In the genomic region with DNA sequence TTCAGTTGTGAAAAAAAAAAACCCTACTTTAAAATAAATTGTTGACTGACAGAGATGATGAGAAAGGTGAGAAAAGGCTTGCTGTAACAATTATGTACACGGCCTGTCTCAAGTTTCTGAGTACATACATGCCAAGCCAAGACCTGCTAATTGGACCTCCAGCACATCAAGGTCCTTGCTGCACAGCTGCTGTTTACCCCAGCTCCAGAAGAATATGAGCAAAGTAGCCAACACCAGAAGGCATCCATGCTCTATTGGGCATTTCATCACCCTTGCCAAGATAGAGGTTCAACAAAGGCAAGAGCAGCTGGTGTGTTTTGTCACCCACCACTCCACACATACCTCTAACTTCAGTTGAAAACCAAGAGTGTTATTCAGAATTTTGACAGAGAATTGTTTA, we compare ENCODE assay signal across 11 mouse cellular contexts.
A peak's percentile ranks its signal among the peaks of the same experiment; 100 is the strongest.
DNase-seq lines count a peak whose midpoint lies in the region; ATAC-seq and TF ChIP-seq lines count a peak whose summit lies in the region.
"Had no signal": no experiment of that assay in that cellular context is flagged by ENCODE, and none has a peak within 500 bp of the region (broad histone marks: within the 10 kb centered on the region; RNA-seq: fewer than 3 reads in every experiment).

No protein-coding gene starts in this region.

- ATAC-seq in heart, embryonic 13.5 days (ENCODE audit: extremely low read depth, insufficient number of reproducible peaks, low FRiP score, low TSS enrichment), result no peak
- peak; percentile 64; the same call in 1 of the 2 replicates for ATAC-seq in lung, embryonic 14.5 days (ENCODE audit: insufficient read depth)
- ATAC-seq in embryonic facial prominence, embryonic 12.5 days (ENCODE audit: insufficient number of reproducible peaks, insufficient read depth, low FRiP score, low TSS enrichment), result peak; percentile 57; the same call in 1 of the 2 replicates

- H3K27ac ChIP-seq in heart, embryonic 13.5 days (replicated peaks), result peak overlapping the region; percentile 51
- H3K27ac ChIP-seq in lung, embryonic 14.5 days (ENCODE audit: low read depth), result peak overlapping the region; percentile 72
- peak overlapping the region; percentile 61 for H3K27ac ChIP-seq in embryonic facial prominence, embryonic 12.5 days
- peak overlapping the region; percentile 10 for H3K27ac ChIP-seq in limb, embryonic 10.5 days
- H3K27ac ChIP-seq: liver, embryonic 15.5 days; midbrain, embryonic 15.5 days had no signal

- TF ChIP-seq CTCF in lung, embryonic 14.5 days (IDR thresholded peaks at IDR 0.05; ENCODE audit: low read depth), result no peak
- TF ChIP-seq CTCF in lung, adult 2 months (IDR thresholded peaks at IDR 0.05; ENCODE audit: insufficient read depth, low read length), result no peak

- H3K9ac ChIP-seq in heart, embryonic 13.5 days, result no peak overlapping the region
- H3K9ac ChIP-seq in lung, embryonic 14.5 days, result no peak overlapping the region
- H3K9ac ChIP-seq in embryonic facial prominence, embryonic 12.5 days, result no peak overlapping the region
- H3K9ac ChIP-seq: liver, embryonic 15.5 days; midbrain, embryonic 15.5 days had no signal

- no peaks in the 10 kb centered on the region for H3K27me3 ChIP-seq in heart, embryonic 13.5 days (replicated peaks)
- no peaks in the 10 kb centered on the region for H3K27me3 ChIP-seq in lung, embryonic 14.5 days (ENCODE audit: insufficient read depth, low read length)
- no peaks in the 10 kb centered on the region for H3K27me3 ChIP-seq in embryonic facial prominence, embryonic 12.5 days
- no peaks in the 10 kb centered on the region for H3K27me3 ChIP-seq in limb, embryonic 10.5 days (ENCODE audit: low read depth, poor library complexity, severe bottlenecking)
- H3K27me3 ChIP-seq: liver, embryonic 15.5 days; midbrain, embryonic 15.5 days had no signal

- no peak overlapping the region for H3K4me3 ChIP-seq in heart, embryonic 13.5 days
- H3K4me3 ChIP-seq in lung, embryonic 14.5 days (ENCODE audit: low read depth, low read length), result no peak overlapping the region
- no peak overlapping the region for H3K4me3 ChIP-seq in lung, adult 2 months (replicated peaks; ENCODE audit: extremely low read depth, low read depth, low read length)
- no peak overlapping the region for H3K4me3 ChIP-seq in embryonic facial prominence, embryonic 12.5 days
- no peak overlapping the region for H3K4me3 ChIP-seq in limb, embryonic 10.5 days
- H3K4me3 ChIP-seq: liver, embryonic 15.5 days; midbrain, embryonic 15.5 days had no signal

- TF ChIP-seq POLR2A in lung, adult 2 months (IDR thresholded peaks at IDR 0.05; ENCODE audit: borderline replicate concordance, extremely low read depth, low read depth, low read length), result no peak

- no peak for DNase-seq in heart, postnatal 4 days
- peak; percentile 8 for DNase-seq in lung, embryonic 14.5 days
- no peak for DNase-seq in lung, adult 2 months
- DNase-seq in limb, embryonic 10.5 days (ENCODE audit: low spot score), result no peak
- no peak for DNase-seq in right cerebral cortex, adult 2 months (ENCODE audit: low spot score in 2 of 2)
- no peak for DNase-seq in left cerebral cortex, postnatal 14 days (ENCODE audit: low spot score in 2 of 2)
- DNase-seq: thymus, postnatal 14 days had no signal

- peaks cover 28% of the 10 kb centered on the region for H3K4me1 ChIP-seq in heart, embryonic 13.5 days
- H3K4me1 ChIP-seq in lung, embryonic 14.5 days (ENCODE audit: insufficient read depth), result 0 out of 2 replicates have a peak, but pooled peaks cover 3% of the 10 kb centered on the region
- no peaks in the 10 kb centered on the region for H3K4me1 ChIP-seq in lung, adult 2 months (ENCODE audit: control insufficient read depth, insufficient read depth, low read length)
- peaks cover 13% of the 10 kb centered on the region for H3K4me1 ChIP-seq in embryonic facial prominence, embryonic 12.5 days
- peaks cover 48% of the 10 kb centered on the region for H3K4me1 ChIP-seq in limb, embryonic 10.5 days
- H3K4me1 ChIP-seq: liver, embryonic 15.5 days had no signal

- no peaks in the 10 kb centered on the region for H3K36me3 ChIP-seq in heart, embryonic 13.5 days
- H3K36me3 ChIP-seq in lung, embryonic 14.5 days (ENCODE audit: insufficient read depth), result no peaks in the 10 kb centered on the region
- H3K36me3 ChIP-seq in embryonic facial prominence, embryonic 12.5 days, result no peaks in the 10 kb centered on the region
- no peaks in the 10 kb centered on the region for H3K36me3 ChIP-seq in limb, embryonic 10.5 days
- H3K36me3 ChIP-seq: liver, embryonic 15.5 days; midbrain, embryonic 15.5 days had no signal

- WGBS in heart, embryonic 13.5 days, result 35% methylated on average over 1 of the region's 1 CpGs
- 6% methylated on average over 1 of the region's 1 CpGs for WGBS in lung, embryonic 14.5 days
- WGBS in lung, adult 2 months, result 23% methylated on average over 1 of the region's 1 CpGs
- WGBS in embryonic facial prominence, embryonic 12.5 days, result 8% methylated on average over 1 of the region's 1 CpGs
- WGBS in limb, embryonic 10.5 days, result 9% methylated on average over 1 of the region's 1 CpGs

- intact Hi-C loops in left cerebral cortex, postnatal 14 days (cut with DNase I), result no loop called here

- no peak overlapping the region for H3K4me2 ChIP-seq in heart, embryonic 13.5 days
- no peak overlapping the region for H3K4me2 ChIP-seq in lung, embryonic 14.5 days
- no peak overlapping the region for H3K4me2 ChIP-seq in embryonic facial prominence, embryonic 12.5 days (replicated peaks)
- H3K4me2 ChIP-seq: liver, embryonic 15.5 days; midbrain, embryonic 15.5 days had no signal

- no peaks in the 10 kb centered on the region for H3K9me3 ChIP-seq in heart, embryonic 13.5 days
- no peaks in the 10 kb centered on the region for H3K9me3 ChIP-seq in lung, embryonic 14.5 days (ENCODE audit: low read depth, low read length)
- H3K9me3 ChIP-seq in embryonic facial prominence, embryonic 12.5 days, result no peaks in the 10 kb centered on the region
- H3K9me3 ChIP-seq in limb, embryonic 10.5 days (replicated peaks), result no peaks in the 10 kb centered on the region
- H3K9me3 ChIP-seq: liver, embryonic 15.5 days; midbrain, embryonic 15.5 days had no signal

Comparison
In these comparisons a context has a peak if more than half of its experiments do, and no peak if none do; other contexts are left out.
1. H3K27ac ChIP-seq: peak in every context shown above with its lines; median percentile 72 in lung, embryonic 14.5 days; 61 in embryonic facial prominence, embryonic 12.5 days; 51 in heart, embryonic 13.5 days; 10 in limb, embryonic 10.5 days.